Mouse (Mus musculus) ES-Bruce4 (cell line): Measurements from ENCODE around the gene Tulp2. TPM values are rescaled to one million over a fixed set of nuclear protein-coding genes. Genes with fewer than 3 reads are reported as not detected.
"Not testable (repeated sequence)": the region's sequence is repeated elsewhere in the genome, so short reads cannot be mapped to it uniquely, and the experiment has no call there.

Experiments used
- H3K27ac ChIP-seq: 2 replicates; pipeline ENCODE4 v1.5.1; 2012; ENCODE audit warnings: low read length, inconsistent platforms; ENCODE audit not compliant: insufficient read depth
- H3K27me3 ChIP-seq: 2 replicates; pipeline ENCODE4 v1.6.1; 2012; ENCODE audit warnings: mild to moderate bottlenecking, low read length, inconsistent platforms; ENCODE audit not compliant: control insufficient read depth, poor library complexity, insufficient read depth, severe bottlenecking
- H3K36me3 ChIP-seq: 2 replicates; pipeline ENCODE4 v1.6.1; 2012; ENCODE audit warnings: inconsistent platforms, mild to moderate bottlenecking, low read length, moderate library complexity; ENCODE audit not compliant: control insufficient read depth, poor library complexity, insufficient read depth, severe bottlenecking
- H3K4me1 ChIP-seq: one replicate; pipeline ENCODE4 v1.8.1; 2011; ENCODE audit warnings: low read length; ENCODE audit not compliant: control insufficient read depth, insufficient read depth
- H3K4me3 ChIP-seq: 2 replicates; pipeline ENCODE4 v1.5.1; 2011; ENCODE audit warnings: low read depth, mild to moderate bottlenecking, low read length
- H3K9ac ChIP-seq: 2 replicates; pipeline ENCODE4 v1.6.1; 2012; ENCODE audit warnings: low read depth, mild to moderate bottlenecking, inconsistent platforms; ENCODE audit not compliant: poor library complexity, severe bottlenecking
- H3K9me3 ChIP-seq: replicated peaks from 2 replicates; pipeline ENCODE4 v1.6.1; 2012; ENCODE audit warnings: mild to moderate bottlenecking, low read length, inconsistent platforms; ENCODE audit not compliant: control insufficient read depth, poor library complexity, insufficient read depth, severe bottlenecking
- CTCF ChIP-seq: IDR thresholded peaks from one replicate; pipeline ENCODE4 v1.8.1; 2011; ENCODE audit warnings: low read depth, low read length
- EP300 ChIP-seq: IDR thresholded peaks from 2 replicates; pipeline ENCODE4 v1.6.1; 2011; ENCODE audit warnings: low read depth, low read length; ENCODE audit not compliant: insufficient read depth
- POLR2A ChIP-seq: IDR thresholded peaks from one replicate; pipeline ENCODE4 v1.8.1; 2011; ENCODE audit warnings: low read length; ENCODE audit not compliant: insufficient read depth
- polyA plus RNA-seq: library from polyadenylated mRNA; stranded (reverse); fragments of >200 nt; gene quantifications from 2 replicates; pipeline ENCODE4 v1.2.4, GENCODE M21; 2011; ENCODE audit warnings: low read depth; ENCODE audit not compliant: missing spikeins, insufficient read depth, insufficient read length

Gene Tulp2
- polyA plus RNA-seq, 1 experiment: 1.3 TPM

GRCm38 (mm10) chr7:45467090-45467670 lies 14.5 kb upstream of the Tulp2 start:
- peak overlapping the region; percentile 74 for H3K4me3 ChIP-seq
- H3K9ac ChIP-seq: peak overlapping the region; percentile 90
- no peaks in the 10 kb centered on the region for H3K27me3 ChIP-seq
- no peaks in the 10 kb centered on the region for H3K9me3 ChIP-seq
- H3K36me3 ChIP-seq: peaks cover 28% of the 10 kb centered on the region
- TF ChIP-seq CTCF (no peak), POLR2A (no peak), EP300 (no peak)
- peak overlapping the region; percentile 67 for H3K27ac ChIP-seq
- no peaks in the 10 kb centered on the region for H3K4me1 ChIP-seq

GRCm38 (mm10) chr7:45470869-45471268 lies 10.8 kb upstream of the Tulp2 start:
- H3K27me3 ChIP-seq: no peaks in the 10 kb centered on the region
- no peaks in the 10 kb centered on the region for H3K9me3 ChIP-seq
- H3K27ac ChIP-seq: no peak overlapping the region
- TF ChIP-seq CTCF (no peak), EP300 (no peak), POLR2A (no peak)
- no peak overlapping the region for H3K4me3 ChIP-seq
- no peak overlapping the region for H3K9ac ChIP-seq
- H3K36me3 ChIP-seq: no peaks in the 10 kb centered on the region
- no peaks in the 10 kb centered on the region for H3K4me1 ChIP-seq

GRCm38 (mm10) chr7:45475291-45475969 lies 6.2 kb upstream of the Tulp2 start:
- Histone ChIP-seq H3K27me3 (no peaks in the 10 kb centered on the region), H3K9me3 (no peaks in the 10 kb centered on the region), H3K27ac (peak overlapping the region; percentile 12; the same call in 1 of the 2 replicates), H3K4me3 (peak overlapping the region; percentile 63), H3K4me1 (no peaks in the 10 kb centered on the region), H3K9ac (peak overlapping the region; percentile 15), H3K36me3 (no peaks in the 10 kb centered on the region)
- no peak for TF ChIP-seq CTCF
- no peak for TF ChIP-seq POLR2A
- no peak for TF ChIP-seq EP300

GRCm38 (mm10) chr7:45476453-45476852 lies 5.2 kb upstream of the Tulp2 start:
- H3K27me3 ChIP-seq: no peaks in the 10 kb centered on the region
- H3K4me3 ChIP-seq: no peak overlapping the region
- no peak for TF ChIP-seq CTCF
- TF ChIP-seq EP300: no peak
- no peak for TF ChIP-seq POLR2A
- no peak overlapping the region for H3K27ac ChIP-seq
- H3K36me3 ChIP-seq: no peaks in the 10 kb centered on the region
- H3K9me3 ChIP-seq: no peaks in the 10 kb centered on the region
- H3K9ac ChIP-seq: no peak overlapping the region
- no peaks in the 10 kb centered on the region for H3K4me1 ChIP-seq

GRCm38 (mm10) chr7:45477003-45477402 lies 4.7 kb upstream of the Tulp2 start:
- no peak for TF ChIP-seq EP300
- peak; percentile 42 for TF ChIP-seq CTCF
- no peak for TF ChIP-seq POLR2A
- Histone ChIP-seq H3K9ac (no peak overlapping the region), H3K4me1 (no peaks in the 10 kb centered on the region), H3K36me3 (no peaks in the 10 kb centered on the region), H3K27ac (no peak overlapping the region; the same call in 1 of the 2 replicates), H3K4me3 (no peak overlapping the region), H3K9me3 (no peaks in the 10 kb centered on the region), H3K27me3 (no peaks in the 10 kb centered on the region)

GRCm38 (mm10) chr7:45478774-45479173 lies 2.9 kb upstream of the Tulp2 start:
- Histone ChIP-seq H3K9ac (no peak overlapping the region), H3K36me3 (no peaks in the 10 kb centered on the region), H3K27me3 (no peaks in the 10 kb centered on the region), H3K27ac (no peak overlapping the region), H3K4me1 (no peaks in the 10 kb centered on the region), H3K9me3 (no peaks in the 10 kb centered on the region), H3K4me3 (no peak overlapping the region)
- TF ChIP-seq POLR2A (no peak), EP300 (no peak), CTCF (no peak)

GRCm38 (mm10) chr7:45480310-45480709 lies 1.4 kb upstream of the Tulp2 start:
- H3K4me3 ChIP-seq, H3K9ac ChIP-seq, H3K4me1 ChIP-seq, H3K27ac ChIP-seq, H3K27me3 ChIP-seq, H3K9me3 ChIP-seq, H3K36me3 ChIP-seq: not testable (repeated sequence)
